Mouse (Mus musculus) lung, adult 2 months (tissue): ENCODE measurements around the gene Fez1. TPM values are rescaled to one million over a fixed set of nuclear protein-coding genes. Genes with fewer than 3 reads are reported as not detected.

Source experiments
- DNase-seq: peaks from one replicate; pipeline ENCODE4 v3.0.0; 2022
- H3K4me1 ChIP-seq: fragments of 200-500 bp; 2 replicates; pipeline ENCODE4 v1.6.1; 2011; ENCODE audit warnings: low read length; ENCODE audit not compliant: control insufficient read depth, insufficient read depth
- H3K4me3 ChIP-seq: fragments of 200-500 bp; replicated peaks from 2 replicates; pipeline ENCODE3; 2011; ENCODE audit warnings: low read depth, mild to moderate bottlenecking, control low read depth, low read length; ENCODE audit errors: extremely low read depth
- CTCF ChIP-seq: fragments of 200-500 bp; IDR thresholded peaks from 2 replicates; pipeline ENCODE4 v1.5.1; 2011; ENCODE audit warnings: mild to moderate bottlenecking, low read length, control low read depth; ENCODE audit not compliant: insufficient read depth
- POLR2A ChIP-seq: fragments of 200-500 bp; IDR thresholded peaks from 2 replicates; pipeline ENCODE4 v1.6.1; 2011; ENCODE audit warnings: low read depth, mild to moderate bottlenecking, control low read depth, low read length, borderline replicate concordance; ENCODE audit errors: extremely low read depth
- WGBS: fragments of 180-500 bp; shearing (Covaris S2); methylation state at CpG from one replicate; pipeline ENCODE4 v1.1.7; 2018; 5-methylcytosine and 5-hydroxymethylcytosine counted together
- polyA plus RNA-seq: library from polyadenylated mRNA; depleted of rRNA; stranded (reverse); fragments of >200 nt; gene quantifications from 2 replicates; pipeline ENCODE4 v1.2.3, GENCODE M21; 2012

The Fez1 gene
- polyA plus RNA-seq, 1 experiment = 1.3 TPM

- 72% methylated on average over 2 of the region's 2 CpGs for WGBS
- DNase-seq = no peak
- TF ChIP-seq CTCF (no peak), POLR2A (no peak)
- Histone ChIP-seq H3K4me1 (no peaks in the 10 kb centered on the region), H3K4me3 (no peak overlapping the region)
These were observed 40.9 kb downstream of the Fez1 start for GRCm38 (mm10) chr9:36862576-36862975.

GRCm38 (mm10) chr9:36863694-36864093 lies 42.0 kb downstream of the Fez1 start:
- Histone ChIP-seq H3K4me3 (no peak overlapping the region), H3K4me1 (no peaks in the 10 kb centered on the region)
- DNase-seq = no peak
- TF ChIP-seq POLR2A = no peak
- no peak for TF ChIP-seq CTCF
- 48% methylated on average over 3 of the region's 3 CpGs for WGBS

GRCm38 (mm10) chr9:36864862-36865813 lies 43.5 kb downstream of the Fez1 start:
- TF ChIP-seq POLR2A (no peak), CTCF (no peak)
- DNase-seq = no peak
- WGBS = 56% methylated on average over 4 of the region's 4 CpGs
- H3K4me3 ChIP-seq = no peak overlapping the region
- no peaks in the 10 kb centered on the region for H3K4me1 ChIP-seq

GRCm38 (mm10) chr9:36868662-36869061 lies 47.0 kb downstream of the Fez1 start:
- TF ChIP-seq CTCF = no peak
- no peak for TF ChIP-seq POLR2A
- DNase-seq = no peak
- H3K4me1 ChIP-seq = no peaks in the 10 kb centered on the region
- WGBS = 85% methylated on average over 6 of the region's 6 CpGs
- H3K4me3 ChIP-seq = no peak overlapping the region

- DNase-seq = no peak
- TF ChIP-seq CTCF = no peak
- no peak for TF ChIP-seq POLR2A
- Histone ChIP-seq H3K4me1 (no peaks in the 10 kb centered on the region), H3K4me3 (no peak overlapping the region)
- WGBS = 42% methylated on average over 1 of the region's 1 CpGs
These were observed 48.6 kb downstream of the Fez1 start for GRCm38 (mm10) chr9:36870263-36870662.

- 60% methylated on average over 2 of the region's 2 CpGs for WGBS
- TF ChIP-seq CTCF (no peak), POLR2A (no peak)
These were observed 52.1 kb downstream of the Fez1 start for GRCm38 (mm10) chr9:36873796-36874195.

GRCm38 (mm10) chr9:36876313-36876712 lies 54.6 kb downstream of the Fez1 start:
- H3K4me1 ChIP-seq = no peaks in the 10 kb centered on the region
- TF ChIP-seq POLR2A (no peak), CTCF (no peak)
- 73% methylated on average over 5 of the region's 5 CpGs for WGBS
- no peak for DNase-seq
- no peak overlapping the region for H3K4me3 ChIP-seq

More at GRCm38 (mm10) chr9:36873796-36874195, 52.1 kb downstream of the Fez1 start:
- Histone ChIP-seq H3K4me1 (no peaks in the 10 kb centered on the region), H3K4me3 (no peak overlapping the region)
- no peak for DNase-seq

- TF ChIP-seq POLR2A = no peak
- no peak for TF ChIP-seq CTCF
- no peaks in the 10 kb centered on the region for H3K4me1 ChIP-seq
- no peak overlapping the region for H3K4me3 ChIP-seq
- no peak for DNase-seq
These were observed 55.1 kb downstream of the Fez1 start for GRCm38 (mm10) chr9:36876787-36877186.

DNA sequence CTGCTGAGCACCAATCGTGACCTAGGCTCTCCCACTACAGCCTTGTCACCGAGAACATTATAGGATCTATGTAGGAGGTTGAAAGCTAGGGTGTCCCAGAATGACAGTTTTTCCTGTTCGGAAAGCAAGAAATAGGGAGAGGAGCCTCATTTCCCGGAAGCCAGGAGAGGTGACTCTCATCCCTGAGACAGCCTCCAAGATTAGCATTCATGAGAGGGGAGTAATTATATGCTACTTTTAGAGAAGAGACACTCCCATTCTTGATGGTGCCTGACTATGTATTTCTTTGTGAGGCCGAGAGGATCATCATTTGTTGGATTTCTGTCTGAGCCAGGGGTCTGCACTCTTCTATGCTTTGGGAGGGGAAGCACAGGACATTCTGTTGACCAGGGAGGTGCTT lies 60.0 kb downstream of the Fez1 start:
- Histone ChIP-seq H3K4me3 (no peak overlapping the region), H3K4me1 (no peaks in the 10 kb centered on the region)
- no peak for DNase-seq
- TF ChIP-seq POLR2A (no peak), CTCF (no peak)
- whole genome bisulfite sequencing = 76% methylated on average over 5 of the region's 5 CpGs
